Mouse (Mus musculus) mature B cell (primary cell): ENCODE results near the gene Mpp3.

ENCODE experiments used
- in situ Hi-C: fragments of 300-500 bp; cut with MboI; formaldehyde crosslinking; loops from 2 replicates; pipeline ENCODE4 v1.14.3; 2019

The Mpp3 gene

DNA sequence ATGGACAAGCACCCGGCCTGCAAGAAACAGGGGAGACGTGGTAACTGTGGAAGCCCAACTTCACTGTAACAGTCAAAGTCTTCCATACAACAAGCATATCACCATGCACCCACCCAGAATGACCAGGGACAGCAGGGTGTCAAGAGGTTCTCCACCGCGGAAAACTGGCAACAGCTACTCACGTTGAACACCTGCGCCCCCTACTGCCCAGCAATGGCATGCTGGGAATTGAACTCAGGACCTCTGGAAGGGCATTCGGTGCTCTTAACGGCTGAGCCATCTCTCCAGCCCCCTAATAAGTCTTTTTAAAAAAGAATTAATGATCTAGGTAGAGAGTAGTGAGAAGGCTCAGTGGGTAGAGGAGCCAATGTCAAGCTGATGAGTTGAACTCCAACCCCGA lies 53.3 kb downstream of the Mpp3 start:
- in situ Hi-C loops: no loop called here

DNA sequence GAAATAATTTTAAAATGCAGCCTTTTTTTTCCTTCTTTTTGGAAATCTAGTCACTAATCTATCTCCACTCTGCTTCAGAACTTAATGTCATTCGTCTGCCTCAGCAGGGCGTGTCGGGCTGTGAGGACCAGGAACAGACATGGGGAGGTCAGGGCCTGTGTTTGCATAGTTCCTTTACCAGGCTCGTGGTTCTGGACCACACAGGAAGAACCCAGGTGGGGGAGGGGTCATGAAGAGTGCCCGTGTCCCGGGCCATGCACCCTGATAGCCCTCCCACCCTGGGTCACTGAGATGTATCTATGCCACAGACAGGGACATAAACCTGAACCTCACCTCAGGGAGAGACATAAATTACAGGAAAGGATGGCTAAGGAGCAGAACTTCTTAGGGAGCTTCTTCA lies 54.1 kb downstream of the Mpp3 start:
- in situ Hi-C loops: no loop called here

DNA sequence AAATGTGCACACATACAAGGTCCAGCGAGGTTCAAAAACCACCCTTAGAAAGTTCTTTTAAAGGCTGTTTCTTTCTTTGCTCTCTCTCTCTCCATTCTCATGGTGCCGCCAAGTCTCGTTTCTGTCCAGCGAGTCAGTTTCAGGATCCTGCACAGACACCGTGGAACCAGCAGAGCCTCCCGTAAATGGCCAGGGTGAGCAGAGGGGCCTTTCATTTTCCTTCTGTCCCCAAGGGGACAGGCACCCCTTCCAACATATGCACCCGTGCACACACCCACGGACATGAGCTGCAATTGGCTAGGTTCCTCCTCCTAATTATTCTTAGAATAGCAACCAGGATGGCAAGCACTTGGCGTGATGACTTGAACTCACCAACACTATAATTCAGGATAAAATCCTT lies 54.8 kb downstream of the Mpp3 start:
- in situ Hi-C loops: no loop called here

DNA sequence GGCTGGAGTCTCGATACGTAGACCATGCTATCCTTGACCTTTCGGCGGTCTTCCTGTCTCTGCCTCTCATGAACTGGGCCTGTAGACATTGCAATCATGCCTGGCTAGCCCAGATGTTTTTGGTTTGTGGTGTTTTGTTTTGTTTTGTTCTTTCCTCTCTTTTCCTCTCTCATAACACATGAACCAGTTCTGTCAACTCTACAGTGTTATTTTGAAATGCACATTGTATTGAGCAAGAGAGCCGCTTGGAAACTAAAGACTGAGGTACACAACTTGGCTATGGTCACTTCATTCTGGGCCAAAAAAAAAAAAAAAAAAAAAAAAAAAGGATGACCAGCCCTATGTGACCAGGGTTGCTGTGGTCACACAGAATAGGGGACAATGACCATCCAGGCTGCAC lies 55.6 kb downstream of the Mpp3 start:
- in situ Hi-C loops: no loop called here

DNA sequence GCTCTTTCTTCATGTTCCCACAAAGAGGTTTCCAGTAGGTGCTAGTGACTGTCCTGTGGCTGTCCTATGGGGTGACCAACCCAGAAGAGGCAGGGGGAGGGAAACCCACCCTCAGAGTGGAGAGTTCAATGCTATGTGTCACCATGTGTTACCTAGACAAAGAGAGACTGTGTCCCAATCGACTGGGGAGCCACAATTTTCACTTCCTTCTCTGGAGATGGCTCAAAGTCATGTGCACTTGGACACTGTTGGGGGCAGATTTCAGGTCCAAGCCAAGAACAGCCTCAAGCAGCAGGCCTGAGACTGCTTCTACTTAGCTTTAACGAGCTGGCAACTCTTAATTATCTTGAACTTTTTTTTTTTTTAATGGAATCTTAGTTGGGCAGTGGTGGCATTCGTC lies 56.2 kb downstream of the Mpp3 start:
- in situ Hi-C loops: no loop called here

DNA sequence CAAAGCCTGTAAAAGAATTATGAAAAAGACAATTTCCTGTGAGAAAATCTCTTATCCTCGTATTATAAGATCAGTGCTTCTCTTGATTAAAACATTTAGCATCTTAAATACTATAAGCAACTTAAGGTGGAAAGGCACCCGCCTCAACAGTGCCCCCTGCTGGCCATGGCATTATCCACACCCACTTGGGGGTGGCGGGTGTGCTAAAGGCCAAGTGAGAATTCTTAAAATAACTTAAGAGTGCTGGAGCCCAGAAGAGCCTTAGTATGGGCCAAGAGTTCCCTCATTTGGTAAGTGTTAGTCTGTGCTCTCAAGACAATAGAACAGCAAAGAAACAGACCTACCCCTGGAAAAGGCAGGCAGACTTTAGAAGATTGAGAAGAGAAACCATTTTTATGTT lies 56.9 kb downstream of the Mpp3 start:
- in situ Hi-C loops: no loop called here

DNA sequence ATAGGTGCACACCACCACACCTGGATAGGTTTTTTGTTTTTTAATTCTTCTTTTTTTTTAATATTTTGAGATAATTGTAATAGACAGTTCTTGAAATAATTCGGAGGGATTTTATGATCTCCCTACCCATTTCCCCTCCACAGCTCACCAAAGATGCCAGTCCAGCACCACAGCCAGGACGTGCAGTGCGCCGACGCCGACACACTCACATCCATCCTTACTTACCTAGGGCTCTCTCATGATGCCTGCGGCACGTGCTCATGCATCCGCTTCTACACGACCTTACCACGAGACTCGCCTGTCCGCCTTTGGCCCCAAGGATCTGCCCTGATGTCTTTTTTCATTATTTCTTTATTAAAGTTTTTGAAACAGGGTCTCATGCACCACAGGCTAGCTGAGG lies 58.4 kb downstream of the Mpp3 start:
- in situ Hi-C loops: loop anchor here (5.0 kb wide), 1 partner anchor 48 kb away; no protein-coding TSS in a partner anchor

DNA sequence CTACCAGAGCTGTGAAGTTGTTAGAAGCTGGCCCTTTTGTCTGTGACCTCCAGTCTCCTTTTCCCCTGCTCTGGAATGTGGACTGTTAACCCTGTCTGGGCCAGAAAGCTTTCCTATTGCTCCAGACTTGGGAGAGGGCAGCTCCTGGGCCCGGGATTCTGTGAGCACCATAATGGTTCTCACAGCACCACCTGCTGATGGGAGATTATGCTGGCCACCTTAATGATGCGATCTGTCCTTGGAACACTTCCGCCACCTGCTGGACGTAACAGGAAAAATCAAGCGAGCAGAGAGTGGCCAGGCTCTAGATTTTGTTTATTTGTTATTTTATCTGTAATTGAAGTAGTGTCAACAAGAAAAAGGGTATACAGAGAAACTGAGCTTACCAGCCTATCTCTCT lies 59.5 kb downstream of the Mpp3 start:
- in situ Hi-C loops: loop anchor here (5.0 kb wide), 1 partner anchor 46 kb away; no protein-coding TSS in a partner anchor

DNA sequence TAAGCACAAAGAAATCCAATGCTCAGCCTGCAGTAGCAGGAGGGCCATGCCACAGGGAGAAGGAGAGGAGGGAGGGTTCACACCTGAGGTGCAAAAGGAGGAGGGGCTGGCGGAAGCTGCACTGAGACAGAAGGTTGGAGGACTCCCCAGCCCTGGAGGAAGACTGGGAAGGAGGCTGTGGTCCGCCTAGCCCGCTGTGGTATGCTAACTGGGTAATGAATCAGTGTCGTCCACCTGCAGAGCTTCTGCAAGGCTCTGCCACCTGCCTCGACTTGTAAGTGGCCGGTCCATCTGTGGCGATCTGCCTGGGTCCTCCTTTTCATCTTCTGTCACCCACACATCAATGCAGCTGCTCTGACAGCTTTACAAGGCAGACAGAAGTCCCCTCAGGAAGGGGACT lies 60.0 kb downstream of the Mpp3 start:
- in situ Hi-C loops: loop anchor here (5.0 kb wide), 1 partner anchor 46 kb away; no protein-coding TSS in a partner anchor

DNA sequence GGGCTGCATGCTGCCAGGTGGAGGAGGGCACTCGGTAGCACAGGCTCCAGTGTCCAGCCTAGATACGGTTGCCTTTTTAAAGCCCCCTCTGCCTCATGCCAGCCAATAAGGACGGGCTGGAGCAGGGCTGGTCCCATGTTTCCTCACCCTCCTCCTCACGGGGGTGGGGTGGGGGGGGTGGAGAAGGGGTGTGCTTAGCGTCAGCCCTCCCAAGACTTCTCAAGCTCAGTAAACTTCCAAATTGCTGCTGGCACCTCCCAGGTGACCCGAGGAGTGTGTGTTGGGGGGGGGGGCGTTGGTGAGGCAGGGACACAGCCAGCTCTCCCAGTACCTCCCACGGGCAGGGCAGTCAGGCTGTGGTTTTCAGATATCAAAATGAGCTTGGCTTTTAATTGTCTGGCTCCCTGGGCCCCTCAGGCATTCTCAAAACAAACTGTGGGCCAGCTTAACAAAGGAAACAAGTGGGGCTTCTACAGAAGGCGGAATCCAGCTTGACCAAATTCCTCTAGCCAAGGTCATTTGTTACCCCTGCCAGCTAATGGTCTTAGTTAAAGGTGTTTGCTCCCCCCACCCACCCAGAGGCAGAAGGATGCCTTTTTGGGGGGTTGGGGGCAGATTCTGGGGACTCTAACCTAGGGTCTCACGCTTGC lies 61.2 kb downstream of the Mpp3 start, which contains the start of gene Sost:
Gene Sost, minus strand, starts transcription at position 51 of the 650 bp plus-strand sequence.
- in situ Hi-C loops: loop anchor here (5.0 kb wide), 1 partner anchor 45 kb away; no protein-coding TSS in a partner anchor

DNA sequence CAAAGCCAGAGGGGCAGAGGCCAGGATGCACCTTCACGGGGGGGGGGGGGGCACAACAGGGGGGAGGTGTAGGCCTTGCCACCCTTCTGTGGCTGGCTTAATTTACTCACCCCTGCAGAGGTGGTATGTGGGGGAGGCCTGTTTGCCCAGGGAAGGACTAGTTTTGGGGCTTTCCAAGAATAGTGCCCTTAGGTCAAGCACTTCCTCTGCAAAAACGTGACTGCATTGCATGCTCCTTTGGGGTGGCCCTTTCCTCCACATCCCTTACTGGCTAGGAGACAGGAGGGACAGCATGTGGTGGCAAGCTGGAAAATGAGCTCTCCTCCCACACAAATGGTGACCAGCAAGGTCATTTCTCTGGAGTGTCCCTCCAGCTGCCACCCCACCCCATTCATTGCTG lies 62.7 kb downstream of the Mpp3 start:
- in situ Hi-C loops: loop anchor here (5.0 kb wide), 1 partner anchor 43 kb away; no protein-coding TSS in a partner anchor

DNA sequence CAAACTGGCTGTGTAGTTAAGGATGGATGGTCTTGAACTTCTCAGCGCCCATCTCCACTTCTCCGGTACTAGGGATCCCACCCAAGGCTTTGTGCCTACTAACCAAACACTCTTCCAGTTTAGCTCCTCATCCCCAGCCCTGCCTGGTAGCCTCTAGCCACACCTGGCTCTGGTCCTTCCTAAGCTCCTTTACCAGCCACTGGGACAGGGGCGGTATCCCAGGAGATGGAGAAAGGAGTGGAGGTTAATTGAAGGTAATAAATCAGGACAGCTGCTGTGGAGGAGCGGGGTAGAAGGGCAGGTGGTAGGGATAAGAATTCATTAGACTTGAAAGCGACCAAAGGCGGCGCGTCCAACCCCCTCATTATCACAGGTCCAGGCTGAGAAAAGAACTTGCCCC lies 63.6 kb downstream of the Mpp3 start:
- in situ Hi-C loops: loop anchor here (5.0 kb wide), 1 partner anchor 42 kb away; no protein-coding TSS in a partner anchor

DNA sequence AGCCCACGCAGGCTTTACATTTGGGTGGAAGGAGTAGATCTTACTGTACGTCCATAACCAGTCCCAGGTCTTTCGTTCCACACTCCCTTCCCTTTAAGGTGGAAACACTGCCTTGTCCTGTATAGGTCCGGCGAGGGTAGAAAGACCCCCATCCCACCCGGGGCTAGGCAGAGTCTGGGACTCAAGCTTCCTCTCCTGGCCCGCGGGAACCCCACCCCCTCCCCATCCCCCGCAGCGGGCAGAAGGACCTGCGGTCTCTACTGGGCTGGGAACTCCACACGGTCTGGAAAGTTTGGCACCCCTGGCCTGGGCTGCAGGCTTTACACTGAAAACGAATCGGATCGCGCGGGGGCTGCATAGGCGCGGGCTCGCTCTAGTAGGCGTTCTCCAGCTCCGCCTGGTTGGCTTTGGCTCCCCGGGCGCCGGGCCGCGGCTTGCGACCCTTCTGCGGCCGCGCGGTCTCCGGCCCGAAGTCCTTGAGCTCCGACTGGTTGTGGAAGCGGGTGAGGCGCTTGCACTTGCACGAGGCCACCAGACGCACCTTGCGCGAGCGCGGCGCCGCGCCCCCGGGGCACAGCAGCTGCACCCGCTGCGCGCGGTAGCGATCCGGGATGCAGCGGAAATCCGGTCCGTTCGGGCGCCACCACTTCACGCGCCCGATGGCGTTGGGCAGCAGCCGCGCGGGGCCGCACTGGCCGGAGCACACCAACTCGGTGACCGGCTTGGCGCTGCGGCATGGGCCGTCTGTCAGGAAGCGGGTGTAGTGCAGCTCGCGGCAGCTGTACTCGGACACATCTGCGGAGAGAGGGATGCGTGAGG lies 64.6 kb downstream of the Mpp3 start:
- in situ Hi-C loops: no loop called here

DNA sequence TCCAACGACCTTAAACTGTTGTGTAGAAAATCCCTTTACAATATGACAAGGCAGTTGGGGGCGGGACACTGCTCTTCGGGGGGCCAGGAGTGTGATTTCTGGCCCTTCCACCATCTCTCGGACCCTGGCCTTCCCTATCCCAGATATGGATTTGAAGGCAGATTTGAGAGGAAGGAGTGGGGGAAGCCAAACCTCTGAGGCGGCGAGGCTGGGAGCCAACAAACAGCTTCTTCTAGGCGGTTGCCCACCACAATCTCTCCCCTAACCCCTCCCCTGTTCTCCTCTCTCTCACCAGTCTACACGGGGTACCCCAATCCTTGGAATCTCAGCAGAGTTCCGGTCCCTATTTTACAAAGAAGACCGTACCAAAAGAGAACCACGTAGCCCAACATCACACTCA lies 65.2 kb downstream of the Mpp3 start:
- in situ Hi-C loops: no loop called here

DNA sequence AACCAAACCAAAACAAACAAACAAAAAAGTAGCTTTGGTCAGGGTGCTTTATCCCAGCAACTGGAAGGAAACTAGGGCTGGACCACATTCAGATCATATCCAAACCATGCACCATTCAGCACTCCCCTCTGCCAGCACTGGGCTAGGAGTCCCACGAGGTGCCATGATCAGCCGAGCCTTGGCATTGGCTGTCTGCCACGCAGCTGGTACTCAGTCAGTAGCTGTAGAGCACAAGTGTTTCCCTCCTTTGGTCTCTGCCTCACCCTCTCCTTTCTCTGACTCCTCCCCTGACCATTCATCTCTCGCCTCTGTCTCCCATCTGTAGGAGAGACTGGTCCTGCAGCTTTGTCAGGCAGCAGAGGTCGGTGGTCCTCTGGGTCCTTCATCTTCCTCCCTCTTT lies 70.8 kb downstream of the Mpp3 start:
- in situ Hi-C loops: no loop called here

DNA sequence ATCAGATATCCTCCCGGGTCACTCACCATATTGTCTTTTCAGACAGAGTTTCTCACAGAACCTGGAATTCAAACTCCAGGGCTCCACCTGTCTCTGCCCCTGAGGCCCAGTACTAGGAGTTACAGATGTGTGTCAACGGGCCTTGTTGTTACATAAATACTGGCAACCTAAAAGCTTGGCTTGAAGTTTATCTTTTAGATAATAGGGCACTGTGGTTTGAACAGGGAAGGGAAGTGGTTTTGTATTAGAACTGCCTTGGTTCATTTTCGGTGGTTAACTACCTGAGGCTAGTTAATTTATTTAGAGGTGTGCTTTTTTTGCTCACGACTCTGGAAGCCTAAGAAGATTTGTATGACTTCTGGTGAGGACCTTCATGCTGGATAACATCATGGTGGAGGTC lies 74.8 kb downstream of the Mpp3 start:
- in situ Hi-C loops: no loop called here

DNA sequence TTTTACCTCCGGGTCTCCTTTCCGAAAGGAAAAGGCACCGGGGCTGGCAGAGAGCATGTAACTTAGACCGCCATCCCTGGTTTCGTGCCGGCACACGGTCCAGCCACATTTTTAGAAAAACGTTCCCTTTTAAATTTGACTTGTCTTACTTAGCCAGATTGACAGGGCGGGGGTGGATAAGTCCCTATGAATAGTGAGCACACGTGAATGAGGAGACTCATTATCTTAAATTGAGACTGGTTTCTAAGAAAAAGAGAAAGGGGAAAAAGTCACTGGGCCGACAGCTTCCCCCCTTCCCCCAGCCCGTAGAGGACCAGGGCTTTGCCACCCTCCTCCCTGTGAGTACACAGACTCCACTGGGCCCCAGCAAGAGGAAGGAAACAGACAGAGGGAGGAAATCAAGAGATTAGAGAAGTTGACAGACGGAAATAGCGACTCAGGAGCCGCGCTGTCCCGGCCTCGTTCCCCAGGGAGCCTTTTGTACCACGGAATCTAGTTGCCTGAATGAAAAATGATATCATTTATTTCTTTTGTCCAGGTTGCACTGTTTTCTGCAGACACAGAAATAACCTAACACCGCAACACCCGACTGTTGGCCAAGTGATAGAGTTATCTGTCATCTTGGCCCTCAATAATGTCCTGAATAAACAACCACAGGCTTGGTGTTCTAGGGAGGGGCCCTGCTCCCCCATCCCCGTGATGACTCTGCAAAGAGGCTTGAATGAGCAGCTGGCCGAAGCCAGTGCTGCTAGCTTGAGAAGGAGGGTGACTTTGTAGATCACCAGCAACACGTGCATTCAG lies 75.5 kb downstream of the Mpp3 start:
- in situ Hi-C loops: no loop called here

DNA sequence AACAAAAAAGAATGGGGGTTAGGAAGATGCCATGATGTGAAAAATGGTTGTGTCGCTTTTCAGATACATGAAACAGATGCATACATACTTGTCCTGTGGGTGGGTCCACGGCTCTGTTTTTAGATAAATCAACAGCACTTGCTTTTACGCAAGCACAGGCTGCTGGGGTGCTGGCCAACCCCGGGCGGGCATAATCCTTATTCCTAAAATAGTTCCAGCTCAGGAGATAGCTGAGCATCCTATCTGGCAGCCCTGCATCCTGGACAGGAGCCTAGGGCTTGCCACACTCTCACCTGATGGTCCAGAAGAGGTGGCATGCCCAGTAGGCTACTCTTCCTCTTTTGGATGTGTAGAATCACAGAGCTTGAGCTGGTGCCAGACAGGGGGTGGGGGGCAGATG lies 78.2 kb downstream of the Mpp3 start:
- in situ Hi-C loops: no loop called here
